Mouse (Mus musculus): ENCODE measurements around the gene Kcnd1.
"Not testable (repeated sequence)": the region's sequence is repeated elsewhere in the genome, so short reads cannot be mapped to it uniquely, and the experiment has no call there.

Gene Kcnd1

GRCm38 (mm10) chrX:7821865-7822779, at the start of gene Kcnd1:
Gene Kcnd1 (plus strand): TSS chrX:7822289.
- DNase-seq (ENCODE audit: low read depth), result peak; percentile 79

DNA sequence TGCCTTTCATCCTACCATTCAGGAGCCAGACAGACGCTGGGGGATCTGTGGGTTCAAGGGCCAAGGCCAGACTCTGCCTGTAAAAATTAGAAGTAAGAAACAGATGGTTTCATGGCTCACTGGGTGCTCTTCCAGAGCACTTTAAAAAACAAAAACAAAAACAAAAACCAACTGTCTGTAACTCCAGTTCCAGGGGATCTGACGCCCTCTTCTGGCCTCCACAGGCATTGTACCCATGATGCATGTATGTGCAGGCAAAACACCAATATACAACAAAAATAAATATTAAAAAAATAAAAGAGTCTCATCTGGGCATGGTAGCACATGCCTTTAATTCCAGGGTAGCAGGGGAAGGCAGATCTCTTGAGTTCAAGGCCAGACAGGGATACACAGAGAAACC, 49.3 kb upstream of the Kcnd1 start:
- peak; percentile 41 for DNase-seq (ENCODE audit: low read depth)

DNA sequence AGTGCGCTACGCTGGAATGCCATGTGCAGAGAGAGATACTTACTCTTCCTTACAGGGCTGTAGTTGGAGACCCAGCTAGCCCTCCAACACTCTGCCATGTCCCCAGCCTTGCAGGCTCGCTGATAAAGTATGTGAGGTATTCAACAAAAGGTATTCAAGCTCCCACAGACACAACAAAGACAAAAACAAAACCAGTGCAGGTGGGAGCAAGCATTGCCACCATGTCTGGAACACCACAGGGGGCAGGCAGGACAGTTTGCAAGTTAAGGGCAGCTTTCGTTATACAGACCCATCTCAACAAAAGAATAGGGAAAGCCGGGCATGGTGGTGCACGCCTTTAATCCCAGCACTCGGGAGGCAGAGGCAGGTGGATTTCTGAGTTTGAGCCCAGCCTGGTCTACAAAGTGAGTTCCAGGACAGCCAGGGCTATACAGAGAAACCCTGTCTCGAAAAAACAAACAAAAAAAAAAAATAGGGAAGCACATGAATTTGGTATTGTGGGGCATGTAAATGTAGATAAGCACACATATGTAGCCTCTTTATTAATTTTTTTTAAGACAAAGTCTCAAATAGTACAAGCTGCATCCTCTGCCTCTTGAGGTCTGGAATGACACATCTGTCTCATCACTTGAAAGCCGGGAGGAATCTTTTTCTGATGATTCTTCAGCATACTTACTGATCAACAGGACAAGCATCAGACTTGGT, 46.4 kb upstream of the Kcnd1 start:
- DNase-seq (ENCODE audit: low read depth), result no peak

- DNase-seq (ENCODE audit: low read depth), result peak; percentile 77
Observed at GRCm38 (mm10) chrX:7776329-7777082, 45.6 kb upstream of the Kcnd1 start.

DNA sequence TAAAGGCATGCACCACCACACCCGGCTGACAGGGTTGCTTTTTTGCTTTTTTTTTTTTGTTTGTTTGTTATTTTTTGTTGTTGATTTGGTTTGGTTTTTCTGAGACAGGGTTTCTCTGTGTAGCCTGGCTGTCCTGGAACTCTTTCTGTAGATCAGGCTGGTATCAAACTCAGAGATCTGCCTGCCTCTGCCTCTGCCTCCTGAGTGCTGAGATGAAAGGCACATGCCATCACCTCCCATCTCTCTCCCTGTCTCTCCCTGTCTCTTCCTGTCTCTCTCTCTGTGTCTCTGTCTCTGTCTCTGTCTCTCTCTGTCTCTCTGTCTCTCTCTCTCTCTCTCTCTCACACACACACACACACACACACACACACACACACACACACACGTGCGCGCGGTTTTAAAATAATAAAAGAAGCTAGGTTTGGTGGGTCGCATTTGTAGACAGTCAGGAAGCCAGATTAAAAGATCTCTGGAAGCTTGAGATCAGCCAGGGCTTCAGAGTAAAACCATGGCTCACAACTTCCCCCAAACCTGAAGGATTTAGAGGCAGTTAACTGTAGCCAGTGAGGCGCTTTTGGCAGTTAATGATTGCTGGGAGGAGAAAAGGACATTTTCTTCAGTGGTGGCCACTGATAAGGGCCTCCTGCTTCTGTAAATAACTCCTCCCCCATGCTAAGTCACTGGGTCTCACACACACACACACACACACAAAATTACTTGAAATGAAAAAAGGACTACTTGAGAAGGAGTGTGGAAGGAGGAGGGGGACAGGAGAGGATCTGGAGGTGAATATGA, 43.4 kb upstream of the Kcnd1 start:
- DNase-seq (ENCODE audit: low read depth), result no peak

DNA sequence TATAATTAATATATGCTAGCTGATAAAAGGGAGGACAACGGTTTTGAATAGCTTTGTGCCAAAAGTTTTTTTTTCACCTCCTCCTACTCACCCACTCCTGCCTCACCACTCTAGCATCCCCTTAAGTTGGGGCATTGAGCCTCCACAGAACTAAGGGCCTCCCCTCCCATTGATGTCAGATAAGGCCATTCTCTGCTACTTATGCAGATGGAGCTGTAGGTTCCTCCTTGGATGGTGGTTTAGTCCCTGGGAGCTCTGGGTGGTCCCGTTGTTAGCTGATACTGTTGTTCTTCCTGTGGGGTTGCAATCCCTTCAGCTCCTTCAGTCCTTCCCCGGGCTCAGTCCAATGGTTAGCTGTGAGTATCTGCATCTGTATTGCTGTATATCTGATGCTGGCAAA, 42.8 kb upstream of the Kcnd1 start:
- no peak for DNase-seq (ENCODE audit: low read depth)

DNA sequence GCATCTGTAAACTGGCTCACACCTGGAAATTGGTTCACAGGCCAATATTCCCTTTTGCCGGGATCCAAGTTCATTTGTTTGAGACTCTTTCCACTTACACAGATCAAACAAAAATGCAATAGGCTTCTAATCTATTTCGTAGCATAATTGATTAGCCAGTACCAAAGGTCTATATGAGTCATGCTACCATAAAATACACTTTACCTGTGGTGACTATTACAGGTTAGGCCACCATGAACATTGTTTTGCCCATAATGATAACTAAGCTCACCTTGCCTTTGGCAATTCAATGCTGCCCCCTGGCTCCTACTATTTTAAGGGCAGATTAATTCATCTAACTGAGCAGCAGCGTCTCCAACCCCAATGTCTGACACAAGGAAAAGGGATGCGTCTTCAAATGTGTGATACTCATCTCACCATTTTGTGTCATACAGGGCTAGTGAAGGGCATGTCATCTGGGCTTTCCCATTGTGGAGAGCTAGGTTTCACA, 39.4 kb upstream of the Kcnd1 start:
- DNase-seq (ENCODE audit: low read depth), result no peak

- peak; percentile 85 for DNase-seq (ENCODE audit: low read depth)
Observed at GRCm38 (mm10) chrX:7789542-7790136, 32.5 kb upstream of the Kcnd1 start, which contains the start of gene Gripap1. Gene Gripap1 (plus strand): TSS chrX:7789765.

DNA sequence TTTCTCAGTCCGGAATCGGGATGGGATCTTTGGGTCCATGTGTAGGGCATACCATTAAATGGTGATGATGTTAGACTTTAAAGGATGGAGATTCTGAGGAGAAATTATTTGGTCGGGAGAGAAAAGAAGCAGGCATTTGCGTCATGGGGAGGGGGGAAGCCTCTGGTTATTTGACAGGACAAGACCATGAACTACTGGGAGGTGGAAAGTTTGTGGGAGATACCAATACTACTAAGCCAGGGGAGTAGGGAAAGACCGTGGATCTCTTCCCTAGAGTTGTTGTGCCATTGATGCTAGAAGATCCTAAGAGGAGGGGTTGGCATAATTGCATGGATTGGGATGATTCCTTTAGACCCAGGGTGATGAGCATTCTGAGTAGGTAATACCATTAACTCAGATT, 31.8 kb upstream of the Kcnd1 start:
- peak; percentile 10 for DNase-seq (ENCODE audit: low read depth)

- DNase-seq (ENCODE audit: low read depth), result peak; percentile 56
Observed at GRCm38 (mm10) chrX:7793361-7793760, 28.7 kb upstream of the Kcnd1 start.

DNA sequence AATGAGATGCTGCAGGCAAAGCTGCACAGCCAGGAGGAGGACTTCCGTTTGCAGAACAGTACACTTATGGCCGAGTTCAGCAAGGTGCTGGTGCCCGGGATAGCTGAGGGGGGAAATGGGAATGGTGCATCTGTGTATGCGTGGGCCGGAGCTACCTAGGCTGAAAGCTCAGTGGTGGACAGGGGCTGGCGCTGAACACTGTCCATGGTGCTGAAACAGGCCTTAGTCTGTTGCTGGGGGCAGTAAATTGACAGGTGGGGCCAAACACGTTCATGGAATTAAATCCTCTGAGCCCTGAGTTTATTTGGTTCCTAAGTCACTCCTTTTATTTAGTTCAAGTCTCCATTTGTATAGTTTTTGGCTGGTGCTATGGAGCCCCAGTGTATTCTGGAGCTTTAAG, 27.1 kb upstream of the Kcnd1 start:
- peak; percentile 57 for DNase-seq (ENCODE audit: low read depth)

GRCm38 (mm10) chrX:7797327-7797726, 24.8 kb upstream of the Kcnd1 start:
- peak; percentile 67 for DNase-seq (ENCODE audit: low read depth)

GRCm38 (mm10) chrX:7802157-7802556, 19.9 kb upstream of the Kcnd1 start:
- not testable (repeated sequence) for DNase-seq (ENCODE audit: low read depth)

DNA sequence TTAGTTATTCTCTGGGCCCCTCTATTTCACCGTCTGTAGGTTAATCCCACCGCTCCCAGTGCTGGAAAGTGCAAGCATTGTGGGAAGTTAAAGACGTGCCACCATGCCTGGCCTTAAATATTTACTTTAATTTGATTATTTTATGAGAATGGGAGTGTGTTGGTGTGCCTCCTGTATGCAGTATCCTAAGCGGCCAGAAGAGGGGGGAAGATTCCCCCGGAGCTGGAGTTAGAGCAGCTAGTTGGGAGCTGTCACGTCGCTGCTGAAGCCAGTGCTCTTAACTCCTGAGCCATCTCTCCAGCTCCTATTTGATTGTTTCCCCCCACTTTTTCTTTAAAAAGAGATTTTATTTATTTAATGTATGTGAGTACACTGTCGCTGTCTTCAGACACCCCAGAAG, 7.1 kb upstream of the Kcnd1 start:
- DNase-seq (ENCODE audit: low read depth), result peak; percentile 55

- peak; percentile 11 for DNase-seq (ENCODE audit: low read depth)
Observed at GRCm38 (mm10) chrX:7837146-7837545, 15.1 kb downstream of the Kcnd1 start.

GRCm38 (mm10) chrX:7840842-7841162, 18.7 kb downstream of the Kcnd1 start:
- DNase-seq (ENCODE audit: low read depth), result no peak

GRCm38 (mm10) chrX:7841163-7842162, 19.4 kb downstream of the Kcnd1 start, which contains the start of gene Otud5:
Gene Otud5 (plus strand): TSS chrX:7841364.
- peak; percentile 96 for DNase-seq (ENCODE audit: low read depth)

- peak; percentile 10 for DNase-seq (ENCODE audit: low read depth)
Observed at GRCm38 (mm10) chrX:7842318-7842717, 20.2 kb downstream of the Kcnd1 start.

DNA sequence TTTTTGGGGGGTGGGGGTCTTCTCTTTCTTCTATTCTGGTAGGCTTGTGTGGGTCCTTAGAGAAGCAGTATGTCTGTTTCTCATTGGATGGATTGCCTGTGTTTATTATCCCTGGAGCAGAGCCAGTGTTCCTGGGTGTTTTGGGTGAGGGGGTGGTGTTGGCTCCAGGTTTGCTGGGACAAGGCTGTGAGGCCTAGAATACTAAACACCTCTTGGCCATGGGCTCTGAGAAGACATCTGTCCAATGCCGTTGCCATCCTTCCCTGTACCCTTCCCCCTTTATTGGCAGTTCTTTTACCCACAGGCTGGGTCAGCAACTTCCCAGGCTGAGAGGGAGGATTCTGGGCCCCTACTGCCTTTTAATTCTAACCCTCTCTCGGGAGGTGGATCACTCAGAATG, 25.8 kb downstream of the Kcnd1 start:
- no peak for DNase-seq (ENCODE audit: low read depth)

DNA sequence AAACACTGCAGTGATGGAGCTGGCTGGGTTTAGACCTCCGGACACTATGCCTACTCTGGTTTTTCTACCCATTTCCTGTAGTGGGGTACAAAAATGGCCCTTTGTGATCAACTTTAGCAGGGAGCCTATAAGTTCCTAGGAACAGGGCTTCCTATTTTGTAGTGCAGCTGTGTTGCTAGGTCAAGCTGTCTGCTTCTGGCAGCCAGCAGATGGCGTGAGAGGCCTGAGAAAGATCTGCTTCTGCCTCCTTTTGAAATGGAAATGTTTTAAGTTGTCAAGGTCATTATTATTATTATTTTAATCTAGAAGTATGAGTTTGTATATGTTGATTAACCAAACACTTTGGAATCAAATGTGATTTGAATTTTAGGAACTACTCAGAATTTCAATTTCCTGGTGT, 32.5 kb downstream of the Kcnd1 start:
- DNase-seq (ENCODE audit: low read depth), result peak; percentile 54

Measured in NIH3T3 (cell line).